8 mouse cellular contexts compared by ENCODE assay signal in the genomic region with DNA sequence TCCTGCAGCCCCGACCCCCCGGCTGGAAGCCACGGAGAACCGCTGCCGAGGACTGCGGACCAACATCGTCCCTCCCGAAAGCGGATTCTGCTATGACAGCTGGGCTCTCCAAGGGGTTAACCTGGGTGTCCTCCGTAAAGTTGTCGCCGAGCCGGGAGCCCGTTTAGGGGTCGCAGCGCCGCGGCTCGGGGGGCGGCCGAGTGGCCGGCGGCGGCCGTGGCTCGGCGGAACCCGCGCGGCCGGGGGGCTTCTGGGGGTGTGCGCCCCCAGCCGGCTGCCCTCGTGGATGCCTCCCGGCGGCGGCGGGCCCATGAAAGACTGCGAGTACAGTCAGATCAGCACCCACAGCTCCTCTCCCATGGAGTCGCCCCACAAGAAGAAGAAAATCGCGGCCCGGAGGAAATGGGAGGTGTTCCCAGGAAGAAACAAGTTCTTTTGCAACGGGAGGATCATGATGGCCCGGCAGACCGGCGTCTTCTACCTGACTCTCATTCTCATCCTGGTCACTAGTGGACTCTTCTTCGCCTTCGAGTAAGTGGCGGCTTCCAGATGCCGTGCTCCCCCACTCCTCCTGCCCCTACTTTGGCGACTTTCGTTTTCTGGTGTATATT. TPM values are rescaled to one million over a fixed set of nuclear protein-coding genes. Genes with fewer than 3 reads are reported as not detected.
DNase-seq lines count a peak whose midpoint lies in the region; ATAC-seq and TF ChIP-seq lines count a peak whose summit lies in the region.

No protein-coding gene starts in this region.

- H3K9ac ChIP-seq in ES-Bruce4 (ENCODE audit: low read depth, poor library complexity, severe bottlenecking): peak overlapping the region; percentile 83
- H3K9ac ChIP-seq in embryonic facial prominence, embryonic 14.5 days (ENCODE audit: low read depth, low read length): peak overlapping the region; percentile 76
- peak overlapping the region; percentile 58 for H3K9ac ChIP-seq in heart, postnatal 0 days (replicated peaks; ENCODE audit: low read depth, low read length)
- peak overlapping the region; percentile 82 for H3K9ac ChIP-seq in stomach, embryonic 15.5 days

- WGBS in embryonic facial prominence, embryonic 14.5 days: 4% methylated on average over 19 of the region's 53 CpGs
- 2% methylated on average over 52 of the region's 53 CpGs for WGBS in heart, postnatal 0 days
- whole genome bisulfite sequencing in large intestine, adult 2 months: under 1% methylated on average over 53 of the region's 53 CpGs
- 2% methylated on average over 52 of the region's 53 CpGs for WGBS in stomach, embryonic 15.5 days

- TF ChIP-seq EP300 in ES-Bruce4 (IDR thresholded peaks at IDR 0.05; ENCODE audit: insufficient read depth, low read depth, low read length): no peak
- no peak for TF ChIP-seq EP300 in heart, postnatal 0 days (IDR thresholded peaks at IDR 0.05; ENCODE audit: low read depth)

- no peak for TF ChIP-seq POLR2A in ES-Bruce4 (IDR thresholded peaks at IDR 0.05; ENCODE audit: insufficient read depth, low read length)

- peak overlapping the region; percentile 98 for H3K4me2 ChIP-seq in embryonic facial prominence, embryonic 14.5 days (ENCODE audit: low read depth, low read length)
- peak overlapping the region; percentile 86 for H3K4me2 ChIP-seq in heart, postnatal 0 days (ENCODE audit: low read depth, low read length)
- peak overlapping the region; percentile 100 for H3K4me2 ChIP-seq in stomach, embryonic 15.5 days

- DNase-seq in ZHBTc4 (ENCODE audit: low read depth, low spot score): peak; percentile 31
- peak; percentile 13 for DNase-seq in embryonic facial prominence, embryonic 14.5 days (ENCODE audit: low spot score)
- peak; percentile 10 for DNase-seq in heart, postnatal 0 days (ENCODE audit: low spot score)
- peak; percentile 10 for DNase-seq in large intestine, adult 2 months (ENCODE audit: low read depth, low spot score)
- peak; percentile 23 for DNase-seq in mesoderm, embryonic 11.5 days (ENCODE audit: low read depth, low spot score)

- H3K36me3 ChIP-seq in ES-Bruce4 (ENCODE audit: control insufficient read depth, insufficient read depth, low read length, poor library complexity, severe bottlenecking): no peaks in the 10 kb centered on the region
- H3K36me3 ChIP-seq in embryonic facial prominence, embryonic 14.5 days (ENCODE audit: control insufficient read depth, insufficient read depth, low read length): no peaks in the 10 kb centered on the region
- no peaks in the 10 kb centered on the region for H3K36me3 ChIP-seq in heart, postnatal 0 days (replicated peaks; ENCODE audit: control insufficient read depth, insufficient read depth, low read length)
- no peaks in the 10 kb centered on the region for H3K36me3 ChIP-seq in stomach, embryonic 15.5 days

- peak overlapping the region; percentile 81 for H3K4me3 ChIP-seq in ES-Bruce4 (ENCODE audit: low read depth, low read length)
- H3K4me3 ChIP-seq in embryonic facial prominence, embryonic 14.5 days (ENCODE audit: low read depth, low read length): peak overlapping the region; percentile 74
- peak overlapping the region; percentile 62 for H3K4me3 ChIP-seq in heart, postnatal 0 days (ENCODE audit: low read depth, low read length)
- H3K4me3 ChIP-seq in stomach, embryonic 15.5 days (replicated peaks): peak overlapping the region; percentile 81

- no peak for TF ChIP-seq CTCF in ES-Bruce4 (IDR thresholded peaks at IDR 0.05; ENCODE audit: low read depth, low read length)
- TF ChIP-seq CTCF in heart, postnatal 0 days (IDR thresholded peaks at IDR 0.05; ENCODE audit: low read depth): no peak

- no peaks in the 10 kb centered on the region for H3K4me1 ChIP-seq in ES-Bruce4 (ENCODE audit: control insufficient read depth, insufficient read depth, low read length)
- peaks cover 9% of the 10 kb centered on the region for H3K4me1 ChIP-seq in embryonic facial prominence, embryonic 14.5 days (ENCODE audit: control insufficient read depth, insufficient read depth, low read length)
- peaks cover 6% of the 10 kb centered on the region; the same call in 1 of the 2 replicates for H3K4me1 ChIP-seq in heart, postnatal 0 days (ENCODE audit: control insufficient read depth, insufficient read depth)
- peaks cover 12% of the 10 kb centered on the region for H3K4me1 ChIP-seq in stomach, embryonic 15.5 days

- no peaks in the 10 kb centered on the region for H3K9me3 ChIP-seq in ES-Bruce4 (replicated peaks; ENCODE audit: control insufficient read depth, insufficient read depth, low read length, poor library complexity, severe bottlenecking)
- H3K9me3 ChIP-seq in embryonic facial prominence, embryonic 14.5 days (ENCODE audit: control insufficient read depth, low read length): no peaks in the 10 kb centered on the region
- H3K9me3 ChIP-seq in heart, postnatal 0 days (replicated peaks; ENCODE audit: control insufficient read depth, low read length): no peaks in the 10 kb centered on the region
- H3K9me3 ChIP-seq in stomach, embryonic 15.5 days: no peaks in the 10 kb centered on the region

- H3K27me3 ChIP-seq in ES-Bruce4 (ENCODE audit: control insufficient read depth, insufficient read depth, low read length, poor library complexity, severe bottlenecking): peaks cover 9% of the 10 kb centered on the region
- peaks cover 10% of the 10 kb centered on the region; the same call in 1 of the 2 replicates for H3K27me3 ChIP-seq in embryonic facial prominence, embryonic 14.5 days (replicated peaks; ENCODE audit: control insufficient read depth, insufficient read depth, low read length)
- 0 out of 2 replicates have a peak, but pooled peaks cover 14% of the 10 kb centered on the region for H3K27me3 ChIP-seq in heart, postnatal 0 days (ENCODE audit: control insufficient read depth, insufficient read depth, low read length)
- peaks cover 7% of the 10 kb centered on the region; the same call in 1 of the 2 replicates for H3K27me3 ChIP-seq in stomach, embryonic 15.5 days (replicated peaks)

- no peak for ATAC-seq in embryonic facial prominence, embryonic 14.5 days (ENCODE audit: low read depth)
- ATAC-seq in heart, postnatal 0 days (ENCODE audit: insufficient read depth, low read depth): no peak
- ATAC-seq in stomach, embryonic 15.5 days (ENCODE audit: insufficient read depth, low FRiP score, low read depth): no peak
- ATAC-seq in erythroid progenitor cell, adult 5-6 weeks (replicated peaks; ENCODE audit: low FRiP score, poor library complexity, severe bottlenecking): no peak

- no peak overlapping the region for H3K27ac ChIP-seq in ES-Bruce4 (ENCODE audit: insufficient read depth, low read length)
- peak overlapping the region; percentile 53 for H3K27ac ChIP-seq in embryonic facial prominence, embryonic 14.5 days (replicated peaks; ENCODE audit: low read depth, low read length)
- H3K27ac ChIP-seq in heart, postnatal 0 days (ENCODE audit: low read depth): 0 out of 2 replicates have a peak overlapping the region, but pooled peaks have one; percentile 82
- peak overlapping the region; percentile 93 for H3K27ac ChIP-seq in stomach, embryonic 15.5 days

RNA-seq across cellular contexts. Expression of gene Zdhhc14, which starts 0.9 kb away (rescaled TPM):
- 1.0 and 1.1 TPM in 2 replicates for polyA plus RNA-seq in ES-Bruce4 (2011; ENCODE audit: insufficient read depth, insufficient read length, low read depth, missing spikeins)
- polyA plus RNA-seq in embryonic facial prominence, embryonic 14.5 days (2014; fragmentation: Nextera tagmentation; extraction: Ambion mirVana): 4.3 and 4.6 TPM in 2 replicates
- 4.3 and 5.2 TPM in 2 replicates for total RNA-seq in heart, postnatal 0 days (2014; rRNA removed; ENCODE audit: low replicate concordance)
- polyA plus RNA-seq in heart, postnatal 0 days (2015; fragmentation: Nextera tagmentation; extraction: Ambion mirVana): 0.74 and 0.93 TPM in 2 replicates
- polyA plus RNA-seq in large intestine, adult 2 months (2012; rRNA removed): 2.4 TPM in 2 replicates
- 3.5 and 4.2 TPM in 2 replicates for polyA plus RNA-seq in stomach, embryonic 15.5 days (2015; fragmentation: Nextera tagmentation; extraction: Ambion mirVana)
- 57.8 and 82.9 TPM in 2 replicates for total RNA-seq in erythroid progenitor cell, adult 5-6 weeks (2015; ENCODE audit: low replicate concordance)
- total RNA-seq in erythroid progenitor cell, adult 5-6 weeks (2017; ENCODE audit: low replicate concordance): 46.3 and 48.9 TPM in 2 replicates

RNA-seq across cellular contexts. Expression of gene Tmem242, which starts 53.2 kb away (rescaled TPM):
- 51.5 and 60.8 TPM in 2 replicates for polyA plus RNA-seq in ES-Bruce4 (2011; ENCODE audit: insufficient read depth, insufficient read length, low read depth, missing spikeins)
- 116 and 122 TPM in 2 replicates for polyA plus RNA-seq in embryonic facial prominence, embryonic 14.5 days (2014; fragmentation: Nextera tagmentation; extraction: Ambion mirVana)
- total RNA-seq in heart, postnatal 0 days (2014; rRNA removed; ENCODE audit: low replicate concordance): 81.7 and 106 TPM in 2 replicates
- polyA plus RNA-seq in heart, postnatal 0 days (2015; fragmentation: Nextera tagmentation; extraction: Ambion mirVana): 150 and 160 TPM in 2 replicates
- polyA plus RNA-seq in large intestine, adult 2 months (2012; rRNA removed): 10.6 and 12.1 TPM in 2 replicates
- polyA plus RNA-seq in stomach, embryonic 15.5 days (2015; fragmentation: Nextera tagmentation; extraction: Ambion mirVana): 104 and 126 TPM in 2 replicates
- total RNA-seq in erythroid progenitor cell, adult 5-6 weeks (2015; ENCODE audit: low replicate concordance): 6.5 and 12.2 TPM in 2 replicates
- 2.1 and 8.6 TPM in 2 replicates for total RNA-seq in erythroid progenitor cell, adult 5-6 weeks (2017; ENCODE audit: low replicate concordance)
